Mouse (Mus musculus) midbrain, embryonic 10.5 days (tissue): Measurements from ENCODE around the gene Nmral1. TPM values are rescaled to one million over a fixed set of nuclear protein-coding genes. Genes with fewer than 3 reads are reported as not detected.

ENCODE experiments used
- DNase-seq: peaks from one replicate; pipeline ENCODE4 v3.0.0-alpha.2; 2017; ENCODE audit warnings: low spot score
- H3K27ac ChIP-seq: fragments of 300-500 bp; sonication (generic); replicated peaks from 2 replicates; pipeline ENCODE4 v1.5.1; 2016; ENCODE audit warnings: mild to moderate bottlenecking
- H3K27me3 ChIP-seq: fragments of 300-500 bp; sonication (generic); 2 replicates; pipeline ENCODE4 v1.6.1; 2016; ENCODE audit warnings: low read depth, mild to moderate bottlenecking; ENCODE audit not compliant: poor library complexity, severe bottlenecking
- H3K36me3 ChIP-seq: fragments of 300-500 bp; sonication (generic); 2 replicates; pipeline ENCODE4 v1.6.1; 2016; ENCODE audit warnings: mild to moderate bottlenecking, moderate library complexity
- H3K4me1 ChIP-seq: fragments of 300-500 bp; sonication (generic); 2 replicates; pipeline ENCODE4 v1.6.1; 2016
- H3K4me3 ChIP-seq: fragments of 300-500 bp; sonication (generic); 2 replicates; pipeline ENCODE4 v1.5.1; 2016; ENCODE audit warnings: mild to moderate bottlenecking, moderate library complexity
- H3K9me3 ChIP-seq: fragments of 300-500 bp; sonication (generic); replicated peaks from 2 replicates; pipeline ENCODE4 v1.6.1; 2016; ENCODE audit warnings: mild to moderate bottlenecking
- WGBS: fragments of 180-500 bp; shearing (Covaris S2); methylation state at CpG from one replicate; pipeline ENCODE4 v1.1.7; 2016; 5-methylcytosine and 5-hydroxymethylcytosine counted together
- polyA plus RNA-seq: library from polyadenylated mRNA; unstranded; fragments of >200 nt; fragmentation: Nextera tagmentation; extraction: Ambion mirVana; gene quantifications from 2 replicates; pipeline ENCODE4 v1.2.1, GENCODE M21; 2016

The Nmral1 gene
- polyA plus RNA-seq, 1 experiment from 2014 or later: 217 TPM

GRCm38 (mm10) chr16:4674091-4674490 lies 45.1 kb downstream of the Nmral1 start:
- DNase-seq: no peak
- 87% methylated on average over 4 of the region's 4 CpGs for WGBS

GRCm38 (mm10) chr16:4670317-4670716 lies 48.8 kb downstream of the Nmral1 start:
- 88% methylated on average over 5 of the region's 5 CpGs for WGBS
- Histone ChIP-seq H3K27me3 (no peaks in the 10 kb centered on the region), H3K27ac (no peak overlapping the region), H3K36me3 (peaks cover 51% of the 10 kb centered on the region), H3K4me3 (no peak overlapping the region), H3K9me3 (no peaks in the 10 kb centered on the region), H3K4me1 (no peaks in the 10 kb centered on the region)
- DNase-seq: no peak

More at GRCm38 (mm10) chr16:4674091-4674490, 45.1 kb downstream of the Nmral1 start:
- H3K36me3 ChIP-seq: peaks cover 41% of the 10 kb centered on the region
- no peaks in the 10 kb centered on the region for H3K9me3 ChIP-seq
- H3K4me1 ChIP-seq: peaks cover 12% of the 10 kb centered on the region
- no peak overlapping the region for H3K4me3 ChIP-seq
- H3K27me3 ChIP-seq: no peaks in the 10 kb centered on the region
- H3K27ac ChIP-seq: no peak overlapping the region

GRCm38 (mm10) chr16:4667190-4667808 lies 51.9 kb downstream of the Nmral1 start:
- H3K36me3 ChIP-seq: peaks cover 46% of the 10 kb centered on the region
- no peak overlapping the region for H3K27ac ChIP-seq
- DNase-seq: peak; percentile 85
- WGBS: 33% methylated on average over 3 of the region's 3 CpGs
- no peaks in the 10 kb centered on the region for H3K9me3 ChIP-seq
- H3K4me1 ChIP-seq: no peaks in the 10 kb centered on the region
- no peaks in the 10 kb centered on the region for H3K27me3 ChIP-seq
- no peak overlapping the region for H3K4me3 ChIP-seq

- no peaks in the 10 kb centered on the region for H3K4me1 ChIP-seq
- no peaks in the 10 kb centered on the region for H3K9me3 ChIP-seq
- DNase-seq: no peak
- peaks cover 54% of the 10 kb centered on the region for H3K36me3 ChIP-seq
- 95% methylated on average over 2 of the region's 2 CpGs for WGBS
- no peak overlapping the region for H3K4me3 ChIP-seq
- H3K27me3 ChIP-seq: no peaks in the 10 kb centered on the region
- no peak overlapping the region for H3K27ac ChIP-seq
Measured at GRCm38 (mm10) chr16:4665726-4666125, 53.4 kb downstream of the Nmral1 start.

GRCm38 (mm10) chr16:4663806-4664205 lies 55.4 kb downstream of the Nmral1 start:
- Histone ChIP-seq H3K36me3 (peaks cover 46% of the 10 kb centered on the region), H3K9me3 (no peaks in the 10 kb centered on the region), H3K4me1 (peaks cover 6% of the 10 kb centered on the region), H3K27me3 (no peaks in the 10 kb centered on the region), H3K27ac (no peak overlapping the region), H3K4me3 (no peak overlapping the region)
- no peak for DNase-seq
- 89% methylated on average over 2 of the region's 2 CpGs for WGBS

- Histone ChIP-seq H3K27me3 (no peaks in the 10 kb centered on the region), H3K4me3 (no peak overlapping the region), H3K36me3 (peaks cover 31% of the 10 kb centered on the region), H3K4me1 (peaks cover 16% of the 10 kb centered on the region), H3K9me3 (no peaks in the 10 kb centered on the region), H3K27ac (no peak overlapping the region)
- DNase-seq: no peak
- WGBS: 70% methylated on average over 2 of the region's 2 CpGs
Measured at GRCm38 (mm10) chr16:4661605-4662004, 57.6 kb downstream of the Nmral1 start.

Other genes starting within 250 kb of the Nmral1 start
- 21.0 and 22.1 TPM in 2 replicates for gene Srl, start 177.5 kb downstream of the Nmral1 start, polyA plus RNA-seq
- 28.0 and 32.6 TPM in 2 replicates for gene Tfap4, start 159.5 kb downstream of the Nmral1 start, polyA plus RNA-seq
- 23.0 and 23.6 TPM in 2 replicates for gene Glis2, start 124.6 kb downstream of the Nmral1 start, polyA plus RNA-seq
- gene Pam16, start 94.4 kb downstream of the Nmral1 start, polyA plus RNA-seq: 91.0 and 94.8 TPM in 2 replicates
- gene Vasn, start 79.4 kb downstream of the Nmral1 start, polyA plus RNA-seq: 9.0 and 10.6 TPM in 2 replicates
- gene Dnaja3, start 79.4 kb downstream of the Nmral1 start, polyA plus RNA-seq: 59.9 and 66.1 TPM in 2 replicates
- 21.4 and 25.0 TPM in 2 replicates for gene Coro7, start 39.6 kb downstream of the Nmral1 start, polyA plus RNA-seq
- 73.9 and 76.1 TPM in 2 replicates for gene Hmox2, start 7.0 kb upstream of the Nmral1 start, polyA plus RNA-seq
- gene Cdip1, start 70.9 kb upstream of the Nmral1 start, polyA plus RNA-seq: 111 and 116 TPM in 2 replicates
- gene 4930562C15Rik, start 116.1 kb upstream of the Nmral1 start, polyA plus RNA-seq: 0.30 and 0.39 TPM in 2 replicates
- 29.6 and 36.0 TPM in 2 replicates for gene Ubald1, start 161.0 kb upstream of the Nmral1 start, polyA plus RNA-seq
- 68.5 and 78.2 TPM in 2 replicates for gene Mgrn1, start 166.9 kb upstream of the Nmral1 start, polyA plus RNA-seq
- 136 and 141 TPM in 2 replicates for gene Nudt16l1, start 219.4 kb upstream of the Nmral1 start, polyA plus RNA-seq
- 54.5 and 62.1 TPM in 2 replicates for gene Anks3, start 244.8 kb upstream of the Nmral1 start, polyA plus RNA-seq